In the genomic region with DNA sequence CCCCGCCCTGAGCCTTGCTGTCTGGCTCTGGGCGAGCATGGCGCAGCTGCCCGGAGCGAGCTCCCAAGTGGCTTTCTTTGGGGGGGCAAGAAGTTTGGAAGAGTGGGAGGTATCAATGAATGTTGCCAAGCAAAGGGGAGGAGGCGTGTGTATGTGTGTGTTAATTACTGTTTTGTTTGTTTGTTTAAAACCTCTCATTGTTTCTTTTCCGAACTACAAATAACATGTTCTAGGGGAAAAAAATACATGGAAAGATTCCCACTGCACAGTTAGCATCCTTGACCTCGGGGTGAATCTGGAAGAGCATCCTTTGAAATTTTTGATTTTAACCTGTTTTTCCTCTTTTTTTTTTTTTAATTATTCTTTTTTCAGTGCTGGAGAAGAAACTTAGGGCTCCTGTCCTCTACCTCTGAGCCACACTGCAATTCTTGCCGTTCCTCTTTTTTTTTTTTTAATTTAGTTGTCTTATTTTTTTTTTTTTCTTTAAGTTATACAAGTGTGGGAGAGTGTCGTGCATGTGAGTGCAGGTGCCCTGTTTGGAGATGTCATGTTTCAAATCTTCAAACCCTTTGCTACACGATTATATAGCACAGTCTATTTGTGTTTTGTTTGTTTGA, we compare ENCODE assay signal across 1 mouse cellular context.
A peak's percentile ranks its signal among the peaks of the same experiment; 100 is the strongest.
TF ChIP-seq lines count a peak whose summit lies in the region.

No protein-coding gene starts in this region.

TF ChIP-seq in MEL, 35 proteins besides CTCF, POLR2A, EP300 and RAD21:
- TF ChIP-seq MAFK (IDR thresholded peaks at IDR 0.05; ENCODE audit: borderline replicate concordance, low read depth, low read length) (no peak), ZNF384 (IDR thresholded peaks at IDR 0.05; ENCODE audit: low read depth, low read length) (peak; percentile 68)
